Mouse (Mus musculus): ENCODE data around the gene Pde6g.
A peak's percentile ranks its signal among the peaks of the same experiment; 100 is the strongest.

The Pde6g gene

DNA sequence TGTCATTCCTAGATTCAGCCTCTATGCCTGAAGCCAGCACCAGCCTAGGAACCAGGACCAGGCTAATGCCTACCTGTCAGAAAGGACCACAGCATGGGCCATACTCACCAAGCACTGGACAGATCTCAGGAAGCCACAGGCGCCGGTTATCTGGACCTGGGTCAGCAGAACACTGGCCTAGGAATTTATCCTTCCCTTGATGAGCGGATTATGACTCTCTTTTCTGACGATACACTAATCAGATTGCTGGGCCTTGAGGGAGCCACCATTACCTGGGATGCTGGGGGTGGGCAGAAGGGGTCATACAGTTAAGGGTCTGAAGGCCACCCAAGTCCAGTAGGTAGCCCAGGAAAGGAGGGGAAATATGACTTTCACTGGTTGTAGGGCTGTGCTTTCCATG lies at the start of gene Pde6g:
Gene Pde6g, minus strand, starts transcription at position 195 of the 400 bp plus-strand sequence.
- DNase-seq (ENCODE audit: low spot score) = no peak

DNA sequence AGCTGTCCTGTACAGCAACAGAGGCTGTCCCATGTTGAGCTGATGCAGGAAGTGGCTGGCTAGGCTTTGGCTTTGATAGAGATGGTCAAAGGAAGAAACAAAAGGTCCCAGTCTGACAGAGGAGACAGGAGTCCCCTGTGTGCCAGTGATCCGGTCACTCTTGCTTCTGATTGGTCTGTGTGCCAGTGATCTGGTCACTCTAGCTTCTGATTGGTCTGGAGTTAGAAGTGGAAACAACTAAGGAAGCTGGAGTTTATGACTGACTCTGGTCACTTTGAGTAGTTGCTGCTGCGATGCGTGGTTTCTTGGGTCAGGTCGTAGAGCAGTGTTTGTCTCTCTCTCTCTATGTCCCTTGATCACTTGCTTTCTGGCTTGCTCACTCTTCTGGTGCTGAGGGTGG lies 48.4 kb upstream of the Pde6g start:
- no peak for DNase-seq (ENCODE audit: low spot score)

DNA sequence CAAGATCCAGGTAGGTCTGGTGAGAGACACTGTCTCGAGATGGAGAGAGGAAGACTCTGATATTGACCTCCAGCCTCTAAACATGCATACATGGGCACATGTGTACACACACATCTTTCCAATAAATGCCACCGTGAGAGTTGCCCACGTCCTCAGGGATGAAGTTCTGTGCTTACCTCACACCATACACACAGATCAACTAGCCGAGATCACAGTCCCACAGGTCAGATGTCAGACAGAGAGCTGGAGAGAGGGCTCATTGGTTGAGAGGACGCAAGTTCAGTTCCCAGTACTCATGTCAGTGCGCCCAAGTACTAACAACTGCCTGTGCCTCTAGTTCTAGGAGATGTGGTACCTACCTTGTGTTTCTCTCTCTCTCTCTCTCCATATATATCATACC lies 47.7 kb upstream of the Pde6g start:
- DNase-seq (ENCODE audit: low spot score) = no peak

- DNase-seq (ENCODE audit: low spot score) = no peak
These were observed 47.1 kb upstream of the Pde6g start for GRCm38 (mm10) chr11:120500357-120500756.

DNA sequence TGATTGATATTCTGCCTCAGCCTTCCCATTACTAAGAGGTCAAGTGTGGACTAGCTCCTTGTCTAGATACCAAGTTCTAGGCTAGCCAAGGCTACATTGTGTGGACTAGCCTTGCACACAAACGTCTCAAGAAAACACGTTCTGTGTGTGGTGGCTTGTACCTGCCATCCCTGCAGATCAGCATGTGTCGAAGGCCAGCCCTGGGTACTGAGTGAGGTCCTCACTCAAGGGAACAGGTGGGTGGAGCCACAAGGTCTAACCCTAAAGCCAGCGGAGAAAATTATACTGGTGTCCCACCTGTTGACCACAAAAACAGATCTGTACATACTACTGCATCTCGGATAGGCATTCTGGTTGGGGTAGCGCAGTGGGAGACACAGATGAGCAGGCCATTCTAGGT lies 46.6 kb upstream of the Pde6g start:
- DNase-seq (ENCODE audit: low spot score) = no peak

DNA sequence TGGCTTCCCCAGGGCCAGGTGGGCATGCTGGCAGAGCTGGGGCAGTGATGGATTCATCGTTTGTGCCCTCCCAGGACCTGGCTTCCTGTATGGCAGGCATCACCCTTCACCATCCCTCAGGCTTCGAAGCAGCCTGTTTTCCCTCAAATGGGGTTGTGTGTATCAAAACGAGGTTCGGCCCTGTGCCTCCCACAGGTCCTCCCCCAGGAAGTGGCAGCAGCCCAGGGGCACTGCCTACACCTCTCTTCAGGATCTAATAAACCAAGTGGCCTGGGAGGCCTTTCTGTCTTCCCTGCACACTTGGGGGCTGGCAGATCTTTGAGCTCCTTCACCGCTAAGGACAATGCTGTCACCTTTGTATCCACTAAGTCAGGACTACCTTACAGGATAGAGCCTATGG lies 45.6 kb upstream of the Pde6g start:
- DNase-seq (ENCODE audit: low spot score) = no peak

DNA sequence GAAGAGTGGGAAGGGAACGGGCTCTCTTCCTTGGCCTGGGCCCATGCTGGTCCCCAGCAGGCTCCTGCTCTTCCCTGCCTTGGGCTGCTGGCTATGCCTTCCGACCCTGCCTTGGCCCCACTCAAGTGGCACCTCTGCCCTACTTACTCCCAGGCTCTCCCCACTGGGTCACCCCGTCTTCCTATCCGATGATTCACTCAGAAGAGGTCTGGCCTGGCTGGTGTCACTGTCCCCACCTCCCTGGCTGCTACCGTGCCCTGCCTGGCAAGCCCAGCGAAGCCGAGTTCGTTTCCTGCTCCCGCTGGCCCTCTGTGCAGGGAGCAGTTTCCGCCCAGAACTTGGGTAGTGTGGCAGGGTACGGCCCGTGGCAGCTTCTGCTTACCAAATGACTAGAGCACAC lies 44.9 kb upstream of the Pde6g start:
- no peak for DNase-seq (ENCODE audit: low spot score)

- no peak for DNase-seq (ENCODE audit: low spot score)
These were observed 44.1 kb upstream of the Pde6g start for GRCm38 (mm10) chr11:120497436-120497835.

DNA sequence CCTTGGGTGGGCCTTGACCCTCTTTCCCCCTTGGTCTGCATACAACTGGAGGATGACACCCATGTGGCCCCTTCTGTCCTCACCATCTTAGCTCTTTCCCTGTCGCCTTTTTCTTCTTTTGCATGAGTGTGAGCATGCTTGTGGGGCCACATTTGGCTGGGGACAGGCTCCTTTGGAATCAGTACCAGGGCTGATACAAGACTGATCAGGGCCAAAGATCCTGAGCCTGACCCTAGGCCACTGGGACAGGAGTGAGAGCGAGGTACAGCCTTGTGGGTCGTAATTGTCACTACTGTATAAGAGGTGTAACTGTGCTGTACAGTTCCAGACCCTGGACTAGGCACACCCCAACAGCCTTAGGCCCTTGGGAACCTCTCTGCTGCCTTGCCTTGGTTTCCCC lies 40.6 kb upstream of the Pde6g start:
- DNase-seq (ENCODE audit: low spot score) = no peak

- no peak for DNase-seq (ENCODE audit: low spot score)
These were observed 40.1 kb upstream of the Pde6g start for GRCm38 (mm10) chr11:120493351-120493750.

GRCm38 (mm10) chr11:120492878-120493203 lies 39.5 kb upstream of the Pde6g start:
- no peak for DNase-seq (ENCODE audit: low spot score)

GRCm38 (mm10) chr11:120492024-120492877 lies 39.0 kb upstream of the Pde6g start:
- DNase-seq (ENCODE audit: low spot score) = peak; percentile 71

DNA sequence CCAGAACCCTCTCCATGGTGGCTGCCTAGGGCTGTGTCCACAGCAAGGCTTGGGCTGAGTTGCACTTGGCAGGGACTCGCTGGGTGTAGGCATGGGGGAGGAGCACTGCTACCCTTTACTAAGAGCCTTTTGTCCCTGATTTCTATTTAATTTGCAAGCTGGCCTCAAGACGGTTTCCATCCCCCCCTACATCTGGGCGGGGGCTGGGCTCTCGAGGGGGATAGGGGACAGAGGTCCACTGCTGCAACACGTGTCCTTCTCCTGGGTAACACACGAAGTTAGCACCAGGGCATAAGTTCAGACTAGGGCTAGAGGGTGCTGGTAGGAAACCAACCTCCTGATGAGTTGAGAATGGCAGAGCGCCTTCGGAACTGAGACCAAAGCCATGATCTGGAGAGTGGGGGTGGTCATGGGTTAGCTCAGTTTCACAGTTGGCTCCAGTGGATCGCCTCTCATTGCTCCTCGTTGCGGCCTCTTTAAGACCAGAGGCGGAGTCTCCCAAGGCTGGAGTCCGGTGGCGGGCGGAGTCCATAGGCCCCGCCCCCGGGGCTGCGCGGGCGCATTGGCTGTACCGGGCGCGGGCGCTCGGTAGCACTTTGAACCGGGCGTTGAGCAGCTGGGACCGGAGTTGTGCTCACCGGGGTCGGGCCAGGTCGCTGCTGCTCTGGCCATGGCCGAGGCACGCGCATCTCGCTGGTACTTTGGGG lies 38.2 kb upstream of the Pde6g start, which contains the start of gene Slc25a10:
Gene Slc25a10, plus strand, starts transcription at position 524 of the 707 bp plus-strand sequence.
- DNase-seq (ENCODE audit: low spot score) = peak; percentile 97

- no peak for DNase-seq (ENCODE audit: low spot score)
These were observed 37.2 kb upstream of the Pde6g start for GRCm38 (mm10) chr11:120490291-120491046.

DNA sequence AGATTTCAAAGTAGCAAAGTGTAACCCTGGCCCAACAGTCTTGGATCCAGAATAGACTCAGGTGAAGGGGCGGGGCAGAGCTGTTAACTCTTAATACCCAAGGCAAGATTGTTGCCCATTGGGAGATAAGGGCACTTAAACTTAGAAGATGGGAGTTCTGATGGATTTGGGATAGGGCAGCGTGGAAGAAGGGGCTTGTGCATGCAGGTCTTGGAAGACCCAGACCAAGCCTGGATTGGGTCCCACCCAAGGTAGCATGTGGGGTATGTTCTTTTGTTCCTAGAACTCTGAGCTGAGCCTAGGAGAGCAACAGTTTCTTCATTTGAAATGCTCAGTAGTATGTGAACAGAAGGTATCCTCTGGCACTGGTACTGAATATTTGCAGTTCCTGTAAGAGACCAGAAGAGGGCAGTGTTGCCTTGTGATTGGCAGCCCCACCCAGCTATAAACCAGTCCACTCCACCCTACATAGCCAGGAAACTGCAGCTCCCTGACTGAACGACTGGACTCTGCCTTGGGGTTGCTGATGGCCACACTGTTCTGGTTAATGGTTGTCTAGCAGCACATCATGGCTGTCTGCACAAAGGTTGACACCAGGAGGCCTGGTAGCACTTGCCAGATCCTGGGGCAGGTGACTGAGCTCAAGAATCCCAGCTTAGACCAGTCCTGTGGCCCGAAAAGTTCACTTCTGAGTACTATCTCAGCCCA lies 35.9 kb upstream of the Pde6g start:
- DNase-seq (ENCODE audit: low spot score) = peak; percentile 91

DNA sequence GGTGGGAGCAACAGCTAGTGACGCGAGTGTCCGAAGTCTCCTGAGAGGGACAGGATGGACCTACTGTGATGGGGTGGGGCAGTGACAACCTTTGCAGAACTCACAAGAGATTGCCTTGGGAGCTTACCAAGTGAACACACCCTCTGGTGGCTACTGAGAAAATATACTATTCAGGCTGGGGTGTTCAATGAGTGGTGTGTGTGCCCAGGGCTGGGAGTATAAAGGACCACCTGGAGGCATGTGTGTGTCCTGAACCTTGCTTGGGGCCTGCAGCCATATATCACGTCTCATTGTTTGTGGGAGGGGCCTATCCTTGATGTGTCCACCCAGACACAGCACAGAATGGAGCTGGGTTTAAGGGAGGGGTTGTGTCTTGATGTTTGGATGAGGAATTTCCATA lies 35.2 kb upstream of the Pde6g start:
- DNase-seq (ENCODE audit: low spot score) = no peak

GRCm38 (mm10) chr11:120485251-120485650 lies 32.0 kb upstream of the Pde6g start:
- no peak for DNase-seq (ENCODE audit: low spot score)

DNA sequence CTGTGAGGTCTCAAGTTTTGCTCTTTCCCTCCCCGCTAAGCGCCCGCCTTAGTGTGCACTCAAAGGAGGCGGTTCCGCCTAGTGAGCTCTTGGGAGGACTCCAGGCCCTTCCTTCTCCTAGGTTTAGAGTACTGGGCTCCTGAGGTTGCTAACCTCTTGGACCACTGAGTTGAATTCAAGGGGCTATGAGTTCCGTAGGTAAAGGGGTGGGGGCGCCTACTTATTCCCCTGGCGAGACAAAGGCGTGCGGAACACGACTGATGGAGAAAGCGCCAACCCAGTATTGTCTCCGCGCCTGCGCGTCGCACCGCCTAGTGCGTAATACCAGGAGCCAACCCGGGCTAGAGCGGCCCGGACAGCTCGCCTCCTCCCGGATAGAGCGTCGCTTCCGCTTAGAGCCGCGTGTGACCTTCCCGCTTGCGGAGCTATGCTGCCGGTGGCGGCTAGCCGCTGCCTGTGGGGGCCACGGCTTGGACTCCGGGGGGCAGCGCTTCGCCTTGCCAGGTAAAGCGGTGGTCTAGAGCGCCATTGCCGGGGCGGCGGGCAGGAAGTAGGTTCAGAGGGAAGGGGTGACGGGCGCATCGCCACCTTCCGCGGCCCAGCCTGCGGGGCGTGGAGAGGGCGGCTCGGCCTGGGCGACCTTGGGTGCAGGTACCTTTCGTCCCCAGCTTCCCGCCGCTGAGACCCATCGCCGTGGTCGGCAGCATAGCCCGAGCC lies 31.1 kb upstream of the Pde6g start, which contains the start of gene Mrpl12:
Gene Mrpl12, plus strand, starts transcription at position 349 of the 717 bp plus-strand sequence.
- DNase-seq (ENCODE audit: low spot score) = peak; percentile 98

GRCm38 (mm10) chr11:120483448-120483934 lies 30.2 kb upstream of the Pde6g start:
- DNase-seq (ENCODE audit: low spot score) = no peak

DNA sequence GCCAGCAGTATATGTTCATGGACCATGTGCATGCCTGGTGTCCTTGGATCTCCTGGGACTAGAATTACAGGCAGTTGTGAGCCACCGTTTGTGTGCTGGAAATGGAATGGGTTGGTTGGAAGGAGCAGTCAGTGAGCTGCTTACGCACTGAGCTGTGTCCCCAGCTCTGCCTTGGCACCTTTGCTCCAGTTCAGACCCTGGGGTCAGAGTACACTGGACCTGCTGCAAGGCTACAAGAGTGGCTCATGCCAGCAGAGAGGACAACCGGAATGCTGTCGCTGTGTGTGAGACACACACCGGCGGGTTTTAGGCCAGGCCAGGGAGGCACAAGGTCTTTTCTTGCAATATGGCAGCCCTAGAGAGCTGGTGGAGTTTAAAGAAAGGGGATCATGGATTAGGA lies 18.8 kb upstream of the Pde6g start:
- no peak for DNase-seq (ENCODE audit: low spot score)

DNA sequence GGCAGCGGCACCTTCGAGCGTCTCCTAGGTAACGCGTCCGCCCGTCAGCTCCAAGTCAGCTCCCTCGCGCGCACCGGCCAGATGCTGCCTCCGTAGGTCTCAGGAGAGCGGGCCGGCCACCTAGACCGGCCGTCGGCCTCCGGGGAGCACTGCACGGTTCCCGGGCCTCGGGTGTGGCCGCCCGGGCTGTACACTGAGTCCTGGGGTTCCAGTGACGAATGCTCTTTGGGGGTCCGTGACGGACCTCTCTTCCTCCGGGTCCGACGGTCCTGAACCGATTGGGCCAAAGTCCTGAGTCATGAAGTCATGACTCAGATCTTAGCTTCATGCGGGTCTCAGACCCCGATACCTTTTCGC lies 14.4 kb upstream of the Pde6g start:
- no peak for DNase-seq (ENCODE audit: low spot score)

Data from embryo, embryonic 10.5 days (tissue).